Mouse (Mus musculus): ENCODE measurements around the gene Dcaf15.

DNA sequence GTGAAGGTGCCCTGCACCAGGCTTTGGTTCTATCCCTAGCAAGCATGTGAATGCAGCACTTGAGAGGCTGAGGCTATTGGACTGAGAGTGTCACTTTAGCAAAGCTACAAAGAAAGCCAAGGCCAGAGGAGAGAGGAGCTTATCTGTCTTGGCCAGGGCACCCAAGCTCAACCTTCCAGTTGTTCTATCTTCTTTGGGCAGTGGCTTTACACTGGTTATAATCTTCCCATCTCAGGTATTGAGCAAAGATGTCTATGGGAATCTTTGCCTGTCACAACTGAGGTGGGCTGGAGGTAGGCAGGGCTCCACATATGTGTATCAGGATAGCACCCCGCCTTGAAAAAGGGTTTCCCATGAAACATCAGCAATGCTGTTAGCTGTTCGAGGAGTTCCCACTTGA is 44.3 kb downstream of the Dcaf15 start:
- no peak for TF ChIP-seq CTCF (IDR thresholded peaks at IDR 0.05; ENCODE audit: low read depth)
- no peak for TF ChIP-seq EP300 (optimal IDR thresholded peaks at IDR 0.05)

Data from stomach, postnatal 0 days (tissue).